Mouse (Mus musculus) C2C12 (cell line): ENCODE measurements around the gene Ntrk3. TPM values are rescaled to one million over a fixed set of nuclear protein-coding genes. Genes with fewer than 3 reads are reported as not detected.

ENCODE experiments used
- H3K27me3 ChIP-seq: one replicate; pipeline ENCODE4 v1.6.1; 2011; ENCODE audit not compliant: control insufficient read depth, insufficient read depth, insufficient read length
- H3K36me3 ChIP-seq: one replicate; pipeline ENCODE4 v1.6.1; 2011; ENCODE audit not compliant: control insufficient read depth, insufficient read depth
- H3K4me3 ChIP-seq: one replicate; pipeline ENCODE4 v1.5.1; 2011; ENCODE audit warnings: mild to moderate bottlenecking, control low read depth; ENCODE audit not compliant: poor library complexity, insufficient read depth, severe bottlenecking
- H3K79me2 ChIP-seq: one replicate; pipeline ENCODE4 v1.6.1; 2011; ENCODE audit not compliant: control insufficient read depth, insufficient read depth
- H3K79me3 ChIP-seq: one replicate; pipeline ENCODE4 v1.6.1; 2011; ENCODE audit warnings: low read depth, control low read depth
- H3ac ChIP-seq: one replicate; pipeline ENCODE3; 2011; ENCODE audit warnings: low read depth; ENCODE audit not compliant: control insufficient read depth, insufficient read length
- CEBPB ChIP-seq: IDR thresholded peaks from one replicate; pipeline ENCODE4 v1.6.1; 2011; ENCODE audit warnings: low read depth, mild to moderate bottlenecking, control low read depth, moderate library complexity
- CTCF ChIP-seq: IDR thresholded peaks from one replicate; pipeline ENCODE4 v1.5.1; 2011; ENCODE audit not compliant: control insufficient read depth, insufficient read depth, insufficient read length
- FOSL1 ChIP-seq: IDR thresholded peaks from one replicate; pipeline ENCODE4 v1.8.0; 2011; ENCODE audit warnings: mild to moderate bottlenecking, low read length; ENCODE audit not compliant: poor library complexity, insufficient read depth, severe bottlenecking
- MAX ChIP-seq: IDR thresholded peaks from one replicate; pipeline ENCODE4 v1.6.1; 2011; ENCODE audit warnings: mild to moderate bottlenecking, control low read depth
- MYOD1 ChIP-seq: IDR thresholded peaks from one replicate; pipeline ENCODE4 v1.6.1; 2011; ENCODE audit warnings: low read depth; ENCODE audit not compliant: control insufficient read depth, insufficient read length
- MYOG ChIP-seq: IDR thresholded peaks from one replicate; pipeline ENCODE4 v1.6.1; 2011; ENCODE audit not compliant: control insufficient read depth, insufficient read length; ENCODE audit errors: extremely low read depth
- USF1 ChIP-seq: IDR thresholded peaks from one replicate; pipeline ENCODE4 v1.6.1; 2011; ENCODE audit warnings: low read depth, mild to moderate bottlenecking, control low read depth, moderate library complexity
- polyA plus RNA-seq: library from polyadenylated mRNA; unstranded; fragments of >200 nt; fragmentation: generic; extraction: Trizol; gene quantifications from one replicate; pipeline ENCODE4 v1.2.1, GENCODE M21; 2012; ENCODE audit warnings: missing spikeins

The Ntrk3 gene
- polyA plus RNA-seq, 1 experiment = 0.04 TPM

GRCm38 (mm10) chr7:78378306-78378705 is 359.5 kb downstream of the Ntrk3 start:
- H3ac ChIP-seq = no peak overlapping the region
- no peaks in the 10 kb centered on the region for H3K27me3 ChIP-seq
- no peak for TF ChIP-seq FOSL1
- TF ChIP-seq MYOD1 = no peak
- TF ChIP-seq CEBPB = no peak
- TF ChIP-seq MYOG = no peak
- no peak for TF ChIP-seq USF1
- TF ChIP-seq CTCF = no peak
- TF ChIP-seq MAX = no peak
- H3K36me3 ChIP-seq = no peaks in the 10 kb centered on the region
- no peaks in the 10 kb centered on the region for H3K79me2 ChIP-seq
- no peaks in the 10 kb centered on the region for H3K79me3 ChIP-seq
- no peak overlapping the region for H3K4me3 ChIP-seq

- TF ChIP-seq CEBPB (no peak), USF1 (no peak), MYOG (no peak), CTCF (no peak), MAX (no peak), MYOD1 (no peak), FOSL1 (no peak)
- H3K36me3 ChIP-seq = no peaks in the 10 kb centered on the region
- H3K79me2 ChIP-seq = no peaks in the 10 kb centered on the region
- H3ac ChIP-seq = no peak overlapping the region
- H3K79me3 ChIP-seq = no peaks in the 10 kb centered on the region
- no peak overlapping the region for H3K4me3 ChIP-seq
- no peaks in the 10 kb centered on the region for H3K27me3 ChIP-seq
Observed at GRCm38 (mm10) chr7:78376875-78377274, 360.9 kb downstream of the Ntrk3 start.

DNA sequence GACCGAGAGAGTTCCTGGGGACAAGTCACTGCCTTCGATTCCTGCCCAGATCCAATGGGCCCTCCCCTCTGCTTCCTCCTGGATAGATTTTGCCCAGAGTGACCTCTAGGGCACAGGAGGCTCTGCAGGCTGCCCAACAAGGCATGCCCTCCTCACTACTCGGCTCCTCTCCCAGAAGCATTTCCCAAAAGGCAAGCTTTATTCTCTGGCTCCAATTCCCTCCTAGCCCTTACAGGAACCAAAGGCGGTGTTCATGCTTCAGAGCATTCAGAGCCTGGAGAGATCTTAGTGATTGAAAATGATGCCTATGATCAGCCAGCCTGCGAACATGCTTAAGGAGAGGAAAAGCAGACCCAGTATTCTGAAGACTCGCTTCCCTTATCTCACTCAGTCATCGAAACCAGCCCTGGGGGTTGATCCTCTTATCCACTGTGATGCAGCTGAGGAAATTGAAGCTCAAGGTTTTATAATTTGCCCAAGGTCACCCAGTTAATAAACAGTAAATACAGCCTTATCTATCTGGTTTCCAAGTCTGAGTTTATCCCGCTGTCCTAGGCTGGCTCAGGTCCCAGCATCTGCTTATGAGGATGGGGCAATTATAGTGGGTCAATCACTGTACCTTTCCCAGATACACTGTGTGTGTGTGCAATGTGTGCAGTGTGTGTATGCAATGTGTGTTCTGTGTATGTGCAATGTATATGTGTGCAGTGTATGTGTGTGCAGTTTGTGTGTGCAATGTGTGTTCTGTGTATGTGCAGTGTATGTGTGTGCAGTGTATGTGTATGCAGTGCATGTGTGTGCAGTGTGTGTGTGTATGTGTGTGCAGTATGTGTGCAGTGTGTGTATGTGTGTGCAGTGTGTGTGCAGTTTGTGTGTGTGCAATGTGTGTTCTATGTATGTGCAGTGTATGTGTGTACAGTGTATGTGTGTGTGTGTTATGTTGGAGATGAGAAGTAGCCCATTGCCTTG is 376.2 kb downstream of the Ntrk3 start:
- TF ChIP-seq MYOD1 (no peak), CTCF (no peak), MYOG (no peak), USF1 (no peak), CEBPB (no peak), MAX (no peak), FOSL1 (no peak)

GRCm38 (mm10) chr7:78347464-78347863 is 390.3 kb downstream of the Ntrk3 start:
- H3K79me3 ChIP-seq = no peaks in the 10 kb centered on the region
- TF ChIP-seq MYOG (no peak), CTCF (no peak), MAX (no peak), FOSL1 (no peak), CEBPB (no peak), MYOD1 (no peak), USF1 (no peak)
- no peaks in the 10 kb centered on the region for H3K27me3 ChIP-seq
- no peaks in the 10 kb centered on the region for H3K36me3 ChIP-seq
- H3K79me2 ChIP-seq = no peaks in the 10 kb centered on the region
- H3ac ChIP-seq = no peak overlapping the region
- H3K4me3 ChIP-seq = no peak overlapping the region

More for the DNA sequence above, 376.2 kb downstream of the Ntrk3 start:
- H3K79me2 ChIP-seq = no peaks in the 10 kb centered on the region
- no peak overlapping the region for H3K4me3 ChIP-seq
- H3ac ChIP-seq = no peak overlapping the region
- no peaks in the 10 kb centered on the region for H3K27me3 ChIP-seq
- no peaks in the 10 kb centered on the region for H3K36me3 ChIP-seq
- H3K79me3 ChIP-seq = no peaks in the 10 kb centered on the region

GRCm38 (mm10) chr7:78333422-78333821 is 404.4 kb downstream of the Ntrk3 start:
- H3K79me3 ChIP-seq = no peaks in the 10 kb centered on the region
- no peak for TF ChIP-seq CEBPB
- TF ChIP-seq FOSL1 = no peak
- no peak for TF ChIP-seq MYOG
- no peak for TF ChIP-seq MYOD1
- no peak for TF ChIP-seq USF1
- no peak for TF ChIP-seq MAX
- no peak for TF ChIP-seq CTCF
- H3ac ChIP-seq = no peak overlapping the region
- no peak overlapping the region for H3K4me3 ChIP-seq
- H3K36me3 ChIP-seq = no peaks in the 10 kb centered on the region
- no peaks in the 10 kb centered on the region for H3K27me3 ChIP-seq
- H3K79me2 ChIP-seq = no peaks in the 10 kb centered on the region

DNA sequence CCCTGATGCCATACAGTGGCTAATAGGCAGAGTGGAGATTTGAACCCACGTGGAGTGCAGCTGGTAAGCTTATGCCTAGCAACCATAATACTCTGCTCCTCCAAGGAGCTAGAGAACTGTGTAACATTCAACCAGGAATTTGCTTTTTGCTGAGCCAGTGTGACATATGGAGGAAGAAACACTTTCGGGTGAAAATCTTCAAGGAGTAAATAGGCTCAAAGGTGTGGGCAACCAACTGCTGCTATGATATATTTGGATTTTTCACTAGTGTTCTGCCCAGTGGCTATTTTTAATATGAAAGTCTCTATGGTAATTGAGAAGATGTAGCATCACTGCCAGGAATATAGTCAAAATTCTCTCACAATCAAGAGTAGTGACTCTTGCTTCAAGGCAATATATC is 409.5 kb downstream of the Ntrk3 start:
- no peak for TF ChIP-seq MYOD1
- TF ChIP-seq FOSL1 = no peak
- no peak for TF ChIP-seq MYOG
- no peak for TF ChIP-seq CEBPB
- no peak for TF ChIP-seq USF1
- TF ChIP-seq CTCF = no peak
- no peak for TF ChIP-seq MAX
- Histone ChIP-seq H3ac (no peak overlapping the region), H3K36me3 (no peaks in the 10 kb centered on the region), H3K4me3 (no peak overlapping the region), H3K27me3 (no peaks in the 10 kb centered on the region), H3K79me3 (no peaks in the 10 kb centered on the region), H3K79me2 (no peaks in the 10 kb centered on the region)
